Mouse (Mus musculus): ENCODE measurements around the gene Mknk2. TPM values are rescaled to one million over a fixed set of nuclear protein-coding genes. Genes with fewer than 3 reads are reported as not detected.

The Mknk2 gene
- 124 TPM for polyA plus RNA-seq (2021)

GRCm38 (mm10) chr10:80677942-80678436, at the start of gene Mknk2:
TSS of gene Mknk2 (minus strand) at chr10:80678112.
- in situ Hi-C loops (cut with MboI; ENCODE audit: low pct_unique_long_range_greater_than_20kb) = loop anchor here (25.0 kb wide), 1 partner anchor 241 kb away; the partner anchor contains the start of gene Tcf3
- ChIA-PET POLR2A (interaction anchor here (0.9 to 7.4 kb wide), 4 partner anchors 12 to 99 kb away, joined by 3 to 78 read pairs (median 10); no protein-coding TSS in a partner anchor), CTCF (interaction anchor here (1.0 to 7.0 kb wide), 5 partner anchors 10 to 99 kb away, joined by 4 to 52 read pairs (median 8); no protein-coding TSS in a partner anchor)
- no peaks in the 10 kb centered on the region for H3K27me3 ChIP-seq
- ATAC-seq (peak; percentile 29), DNase-seq (ENCODE audit: low read depth, low spot score) (no peak)
- no peak for TF ChIP-seq CTCF (IDR thresholded peaks at IDR 0.05)

GRCm38 (mm10) chr10:80717281-80717680, 39.4 kb upstream of the Mknk2 start:
- in situ Hi-C loops (cut with MboI; ENCODE audit: low pct_unique_long_range_greater_than_20kb) = no loop called here
- no peak for TF ChIP-seq CTCF (IDR thresholded peaks at IDR 0.05)
- POLR2A ChIA-PET = interaction anchor here (0.7 to 0.9 kb wide), 2 partner anchors 17 to 24 kb away, joined by 3 to 4 read pairs; partner anchors contain the start of gene Ap3d1
- CTCF ChIA-PET = interaction anchor here (1.0 to 2.0 kb wide), 5 partner anchors 9 to 18 kb away, joined by 4 to 5 read pairs (median 5); no protein-coding TSS in a partner anchor
- DNase-seq (ENCODE audit: low read depth, low spot score) (no peak), ATAC-seq (no peak)
- no peaks in the 10 kb centered on the region for H3K27me3 ChIP-seq

DNA sequence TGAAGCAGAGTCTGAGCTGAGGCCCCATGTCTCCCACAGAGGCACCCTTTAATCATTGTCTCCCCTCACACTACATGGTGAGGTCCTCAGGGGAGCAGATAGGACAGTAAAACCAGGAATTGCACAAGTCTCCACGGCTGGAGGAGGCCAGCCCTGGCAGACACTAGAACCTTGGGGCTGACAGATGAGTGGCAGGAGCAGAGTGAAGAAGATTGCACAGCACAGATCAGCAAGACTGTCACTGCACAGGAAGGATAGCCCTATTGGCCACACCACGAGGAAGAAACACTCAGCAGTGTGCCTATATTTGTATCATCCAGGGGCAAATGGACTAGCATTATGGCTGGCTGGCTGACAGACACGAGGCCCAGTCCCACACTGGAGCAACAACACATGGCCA, 32.9 kb upstream of the Mknk2 start:
- ChIA-PET CTCF (no interaction called here), POLR2A (no interaction called here)
- H3K27me3 ChIP-seq = no peaks in the 10 kb centered on the region
- in situ Hi-C loops (cut with MboI; ENCODE audit: low pct_unique_long_range_greater_than_20kb) = no loop called here
- TF ChIP-seq CTCF (IDR thresholded peaks at IDR 0.05) = no peak
- no peak for DNase-seq (ENCODE audit: low read depth, low spot score)
- ATAC-seq = no peak

- CTCF ChIA-PET = interaction anchor here (1.4 kb wide), 1 partner anchor 17 kb away, joined by 4 read pairs; no protein-coding TSS in a partner anchor
- ATAC-seq = no peak
These were observed 27.6 kb upstream of the Mknk2 start for GRCm38 (mm10) chr10:80705479-80705878.

DNA sequence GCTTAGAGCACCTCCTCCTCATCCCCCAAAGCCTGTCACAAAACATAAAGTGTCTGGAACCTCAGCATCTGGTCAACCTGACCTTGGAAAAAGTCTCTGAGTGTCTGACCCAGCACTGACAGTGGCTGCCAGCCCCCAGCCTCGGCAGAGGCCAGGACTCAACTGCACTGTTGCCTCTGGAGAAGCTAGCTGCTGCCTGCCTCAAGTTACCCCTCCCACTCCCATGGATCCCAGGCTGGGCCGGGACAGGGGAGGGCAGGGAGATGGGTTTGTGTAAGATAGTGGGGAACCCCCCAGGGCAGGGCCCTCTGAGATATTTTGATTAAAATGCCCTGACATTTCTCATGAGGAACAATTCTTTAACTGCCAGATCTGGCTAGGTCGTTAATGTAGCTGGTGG, 27.1 kb upstream of the Mknk2 start:
- no peak for DNase-seq (ENCODE audit: low read depth, low spot score)
- in situ Hi-C loops (cut with MboI; ENCODE audit: low pct_unique_long_range_greater_than_20kb) = no loop called here
- no peak for ATAC-seq
- no peak for TF ChIP-seq CTCF (IDR thresholded peaks at IDR 0.05)
- CTCF ChIA-PET = no interaction called here
- H3K27me3 ChIP-seq = no peaks in the 10 kb centered on the region
- POLR2A ChIA-PET = no interaction called here

More at GRCm38 (mm10) chr10:80705479-80705878, 27.6 kb upstream of the Mknk2 start:
- no peak for TF ChIP-seq CTCF (IDR thresholded peaks at IDR 0.05)
- POLR2A ChIA-PET = interaction anchor here (0.5 to 1.2 kb wide), 2 partner anchors 10 to 87 kb away, joined by 3 to 4 read pairs; no protein-coding TSS in a partner anchor
- in situ Hi-C loops (cut with MboI; ENCODE audit: low pct_unique_long_range_greater_than_20kb) = no loop called here
- H3K27me3 ChIP-seq = no peaks in the 10 kb centered on the region
- DNase-seq (ENCODE audit: low read depth, low spot score) = no peak

GRCm38 (mm10) chr10:80704418-80704817, 26.5 kb upstream of the Mknk2 start:
- in situ Hi-C loops (cut with MboI; ENCODE audit: low pct_unique_long_range_greater_than_20kb) = no loop called here
- no peak for ATAC-seq
- POLR2A ChIA-PET = no interaction called here
- no peaks in the 10 kb centered on the region for H3K27me3 ChIP-seq
- no peak for TF ChIP-seq CTCF (IDR thresholded peaks at IDR 0.05)
- DNase-seq (ENCODE audit: low read depth, low spot score) = no peak
- CTCF ChIA-PET = no interaction called here

GRCm38 (mm10) chr10:80703643-80704042, 25.7 kb upstream of the Mknk2 start:
- H3K27me3 ChIP-seq = no peaks in the 10 kb centered on the region
- ATAC-seq (no peak), DNase-seq (ENCODE audit: low read depth, low spot score) (no peak)
- CTCF ChIA-PET = no interaction called here
- in situ Hi-C loops (cut with MboI; ENCODE audit: low pct_unique_long_range_greater_than_20kb) = no loop called here
- POLR2A ChIA-PET = no interaction called here
- no peak for TF ChIP-seq CTCF (IDR thresholded peaks at IDR 0.05)

- ATAC-seq = peak; percentile 76
- in situ Hi-C loops (cut with MboI; ENCODE audit: low pct_unique_long_range_greater_than_20kb) = no loop called here
- no peaks in the 10 kb centered on the region for H3K27me3 ChIP-seq
- peak; percentile 66 for DNase-seq (ENCODE audit: low read depth, low spot score)
- no peak for TF ChIP-seq CTCF (IDR thresholded peaks at IDR 0.05)
- ChIA-PET POLR2A (interaction anchor here (1.1 kb wide), 1 partner anchor 11 kb away, joined by 3 read pairs; no protein-coding TSS in a partner anchor), CTCF (no interaction called here)
These were observed 24.9 kb upstream of the Mknk2 start for GRCm38 (mm10) chr10:80702536-80703390.

DNA sequence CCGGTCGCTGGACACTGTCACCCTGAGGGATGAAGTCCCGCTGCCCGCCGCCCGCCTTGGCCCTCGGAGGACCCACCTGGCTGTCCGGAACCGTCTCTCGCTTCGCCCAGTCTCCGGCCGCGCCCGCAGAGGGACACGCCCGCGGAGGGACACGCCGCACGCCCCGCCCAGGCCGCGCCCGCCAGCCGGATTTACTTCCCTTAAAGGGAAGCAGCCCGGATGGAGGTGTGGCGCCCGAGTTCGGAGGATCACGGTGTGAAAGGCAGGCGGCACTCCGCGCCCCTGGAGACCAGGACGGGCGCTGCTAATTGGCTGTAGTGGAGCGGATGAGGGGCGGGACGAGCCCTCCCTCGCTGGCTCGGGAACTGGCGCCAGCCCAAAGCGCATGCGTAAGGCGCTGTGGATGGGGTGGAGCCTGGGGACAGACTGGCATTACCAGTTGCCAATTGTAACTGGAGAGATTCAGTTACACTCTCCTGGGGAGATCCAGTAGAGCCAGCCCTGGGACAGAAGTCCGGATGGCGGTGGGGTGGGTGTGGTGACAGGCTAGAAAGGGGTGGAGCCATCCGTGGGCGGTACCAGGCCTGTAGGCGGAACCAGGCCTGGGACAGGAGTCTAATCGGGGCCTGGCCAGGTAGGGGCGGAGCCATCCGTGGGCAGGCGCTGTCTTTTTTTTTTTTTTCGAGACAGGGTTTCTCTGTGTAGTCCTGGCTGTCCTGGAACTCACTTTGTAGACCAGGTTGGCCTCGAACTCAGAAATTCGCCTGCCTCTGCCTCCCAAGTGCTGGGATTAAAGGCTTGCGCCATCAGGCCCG, 24.0 kb upstream of the Mknk2 start, which contains the start of the genes Mob3a and Izumo4:
Gene Mob3a (minus strand): TSS at position 257 of the 815 bp plus-strand sequence.
Gene Izumo4 (plus strand): TSS at position 464 of the 815 bp plus-strand sequence.
- DNase-seq (ENCODE audit: low read depth, low spot score) = peak; percentile 98
- in situ Hi-C loops (cut with MboI; ENCODE audit: low pct_unique_long_range_greater_than_20kb) = no loop called here
- ATAC-seq = peak; percentile 91
- ChIA-PET CTCF (no interaction called here), POLR2A (interaction anchor here (1.1 kb wide), 1 partner anchor 12 kb away, joined by 3 read pairs; no protein-coding TSS in a partner anchor)
- TF ChIP-seq CTCF (IDR thresholded peaks at IDR 0.05) = no peak
- no peaks in the 10 kb centered on the region for H3K27me3 ChIP-seq

- TF ChIP-seq CTCF (IDR thresholded peaks at IDR 0.05) = no peak
- DNase-seq (ENCODE audit: low read depth, low spot score) (no peak), ATAC-seq (no peak)
- ChIA-PET POLR2A (no interaction called here), CTCF (interaction anchor here (1.1 kb wide), 1 partner anchor 122 kb away, joined by 3 read pairs; no protein-coding TSS in a partner anchor)
- H3K27me3 ChIP-seq = no peaks in the 10 kb centered on the region
- in situ Hi-C loops (cut with MboI; ENCODE audit: low pct_unique_long_range_greater_than_20kb) = no loop called here
These were observed 22.8 kb upstream of the Mknk2 start for GRCm38 (mm10) chr10:80700732-80701131.
